Mouse (Mus musculus): Measurements from ENCODE around the gene Yif1b. TPM values are rescaled to one million over a fixed set of nuclear protein-coding genes. Genes with fewer than 3 reads are reported as not detected.
"Not testable (repeated sequence)": the region's sequence is repeated elsewhere in the genome, so short reads cannot be mapped to it uniquely, and the experiment has no call there.

The Yif1b gene
- polyA plus RNA-seq, 1 experiment from 2014 or later = 40.6 TPM

GRCm38 (mm10) chr7:29234661-29235060, 3.5 kb upstream of the Yif1b start:
- peaks cover 4% of the 10 kb centered on the region; the same call in 1 of the 2 replicates for H3K4me1 ChIP-seq (replicated peaks; ENCODE audit: control insufficient read depth, insufficient read depth, low read length)
- H3K9ac ChIP-seq (ENCODE audit: low read depth, low read length) = no peak overlapping the region
- H3K4me2 ChIP-seq (replicated peaks; ENCODE audit: low read depth) = no peak overlapping the region
- H3K27me3 ChIP-seq (replicated peaks; ENCODE audit: control insufficient read depth, insufficient read depth, low read length) = no peaks in the 10 kb centered on the region
- no peaks in the 10 kb centered on the region for H3K9me3 ChIP-seq (ENCODE audit: control insufficient read depth)
- H3K27ac ChIP-seq (ENCODE audit: low read depth, low read length) = no peak overlapping the region
- no peak overlapping the region for H3K4me3 ChIP-seq (ENCODE audit: low read depth, low read length)
- TF ChIP-seq CTCF (IDR thresholded peaks at IDR 0.05; ENCODE audit: low read depth) = peak; percentile 57
- no peak for ATAC-seq
- WGBS = 80% methylated on average over 5 of the region's 5 CpGs
- no peaks in the 10 kb centered on the region for H3K36me3 ChIP-seq (ENCODE audit: control insufficient read depth, insufficient read depth)

- no peaks in the 10 kb centered on the region for H3K27me3 ChIP-seq (replicated peaks; ENCODE audit: control insufficient read depth, insufficient read depth, low read length)
- H3K4me2 ChIP-seq (replicated peaks; ENCODE audit: low read depth) = no peak overlapping the region
- no peak for ATAC-seq
- H3K4me3 ChIP-seq (ENCODE audit: low read depth, low read length) = no peak overlapping the region
- no peaks in the 10 kb centered on the region; the same call in 1 of the 2 replicates for H3K36me3 ChIP-seq (ENCODE audit: control insufficient read depth, insufficient read depth)
- no peaks in the 10 kb centered on the region for H3K9me3 ChIP-seq (ENCODE audit: control insufficient read depth)
- WGBS = 79% methylated on average over 4 of the region's 4 CpGs
- TF ChIP-seq CTCF (IDR thresholded peaks at IDR 0.05; ENCODE audit: low read depth) = no peak
- no peak overlapping the region for H3K27ac ChIP-seq (ENCODE audit: low read depth, low read length)
- peaks cover 4% of the 10 kb centered on the region; the same call in 1 of the 2 replicates for H3K4me1 ChIP-seq (replicated peaks; ENCODE audit: control insufficient read depth, insufficient read depth, low read length)
- H3K9ac ChIP-seq (ENCODE audit: low read depth, low read length) = no peak overlapping the region
Observed at GRCm38 (mm10) chr7:29236593-29236992, 1.5 kb upstream of the Yif1b start.

GRCm38 (mm10) chr7:29237596-29237995, 533 bp upstream of the Yif1b start:
- Histone ChIP-seq H3K9ac (ENCODE audit: low read depth, low read length) (peak overlapping the region; percentile 34; the same call in 1 of the 2 replicates), H3K4me2 (replicated peaks; ENCODE audit: low read depth) (peak overlapping the region; percentile 55), H3K27ac (ENCODE audit: low read depth, low read length) (peak overlapping the region; percentile 79), H3K4me3 (ENCODE audit: low read depth, low read length) (peak overlapping the region; percentile 63)
- H3K4me1 ChIP-seq (replicated peaks; ENCODE audit: control insufficient read depth, insufficient read depth, low read length); H3K9me3 ChIP-seq (ENCODE audit: control insufficient read depth); H3K27me3 ChIP-seq (replicated peaks; ENCODE audit: control insufficient read depth, insufficient read depth, low read length); ATAC-seq; H3K36me3 ChIP-seq (ENCODE audit: control insufficient read depth, insufficient read depth): not testable (repeated sequence)
- 30% methylated on average over 6 of the region's 6 CpGs for WGBS

- Histone ChIP-seq H3K4me2 (replicated peaks; ENCODE audit: low read depth) (no peak overlapping the region), H3K4me3 (ENCODE audit: low read depth, low read length) (no peak overlapping the region), H3K4me1 (replicated peaks; ENCODE audit: control insufficient read depth, insufficient read depth, low read length) (peaks cover 4% of the 10 kb centered on the region; the same call in 1 of the 2 replicates), H3K9me3 (ENCODE audit: control insufficient read depth) (no peaks in the 10 kb centered on the region), H3K27ac (ENCODE audit: low read depth, low read length) (peak overlapping the region; percentile 28), H3K27me3 (replicated peaks; ENCODE audit: control insufficient read depth, insufficient read depth, low read length) (no peaks in the 10 kb centered on the region), H3K36me3 (ENCODE audit: control insufficient read depth, insufficient read depth) (peaks cover 18% of the 10 kb centered on the region; the same call in 1 of the 2 replicates), H3K9ac (ENCODE audit: low read depth, low read length) (no peak overlapping the region)
- no peak for ATAC-seq
- WGBS = 78% methylated on average over 7 of the region's 7 CpGs
- peak; percentile 84 for TF ChIP-seq CTCF (IDR thresholded peaks at IDR 0.05; ENCODE audit: low read depth)
Observed at GRCm38 (mm10) chr7:29244732-29245416, 6.7 kb downstream of the Yif1b start.

- Histone ChIP-seq H3K9ac (ENCODE audit: low read depth, low read length) (no peak overlapping the region), H3K27ac (ENCODE audit: low read depth, low read length) (peak overlapping the region; percentile 28; the same call in 1 of the 2 replicates), H3K4me2 (replicated peaks; ENCODE audit: low read depth) (peak overlapping the region; percentile 67)
Observed at GRCm38 (mm10) chr7:29246015-29246414, 7.9 kb downstream of the Yif1b start.

GRCm38 (mm10) chr7:29246619-29247313, 8.6 kb downstream of the Yif1b start:
- no peaks in the 10 kb centered on the region for H3K9me3 ChIP-seq (ENCODE audit: control insufficient read depth)
- peak overlapping the region; percentile 70 for H3K9ac ChIP-seq (ENCODE audit: low read depth, low read length)
- H3K36me3 ChIP-seq (ENCODE audit: control insufficient read depth, insufficient read depth) = peaks cover 18% of the 10 kb centered on the region; the same call in 1 of the 2 replicates
- no peak for TF ChIP-seq CTCF (IDR thresholded peaks at IDR 0.05; ENCODE audit: low read depth)
- H3K4me2 ChIP-seq (replicated peaks; ENCODE audit: low read depth) = peak overlapping the region; percentile 67
- H3K27ac ChIP-seq (ENCODE audit: low read depth, low read length) = peak overlapping the region; percentile 97
- H3K4me1 ChIP-seq (replicated peaks; ENCODE audit: control insufficient read depth, insufficient read depth, low read length) = peaks cover 10% of the 10 kb centered on the region; the same call in 1 of the 2 replicates
- WGBS = 57% methylated on average over 21 of the region's 21 CpGs
- ATAC-seq = no peak
- no peaks in the 10 kb centered on the region for H3K27me3 ChIP-seq (replicated peaks; ENCODE audit: control insufficient read depth, insufficient read depth, low read length)
- H3K4me3 ChIP-seq (ENCODE audit: low read depth, low read length) = peak overlapping the region; percentile 57

More at GRCm38 (mm10) chr7:29246015-29246414, 7.9 kb downstream of the Yif1b start:
- no peaks in the 10 kb centered on the region for H3K9me3 ChIP-seq (ENCODE audit: control insufficient read depth)
- H3K4me1 ChIP-seq (replicated peaks; ENCODE audit: control insufficient read depth, insufficient read depth, low read length) = peaks cover 6% of the 10 kb centered on the region; the same call in 1 of the 2 replicates
- no peak for ATAC-seq
- no peak for TF ChIP-seq CTCF (IDR thresholded peaks at IDR 0.05; ENCODE audit: low read depth)
- no peak overlapping the region for H3K4me3 ChIP-seq (ENCODE audit: low read depth, low read length)
- WGBS = 63% methylated on average over 5 of the region's 5 CpGs
- H3K36me3 ChIP-seq (ENCODE audit: control insufficient read depth, insufficient read depth) = peaks cover 18% of the 10 kb centered on the region; the same call in 1 of the 2 replicates
- H3K27me3 ChIP-seq (replicated peaks; ENCODE audit: control insufficient read depth, insufficient read depth, low read length) = no peaks in the 10 kb centered on the region

All from intestine, postnatal 0 days (tissue).